Mouse (Mus musculus): ENCODE measurements around the gene Acpp.

DNA sequence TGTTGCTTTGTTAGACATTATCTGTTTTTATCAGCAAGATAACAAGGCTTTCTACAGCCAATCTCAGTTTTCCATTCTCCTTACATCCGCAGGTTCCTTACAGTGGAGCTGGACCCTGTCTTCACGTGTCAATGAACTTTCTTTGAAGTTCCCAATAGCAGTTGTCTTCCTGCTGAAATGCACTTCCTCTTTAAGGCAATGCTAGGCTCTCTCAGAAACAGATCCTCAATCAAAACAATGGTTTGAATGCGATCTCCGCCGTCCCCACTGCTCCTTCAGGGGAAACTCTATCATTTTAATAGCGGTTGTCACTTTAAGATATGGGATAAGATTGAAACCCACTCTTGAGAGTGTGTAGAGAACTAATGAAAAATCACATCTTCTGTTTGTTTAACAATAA lies 52.6 kb downstream of the Acpp start:
- TF ChIP-seq CTCF (IDR thresholded peaks at IDR 0.05; ENCODE audit: low read depth) (no peak), EP300 (IDR thresholded peaks at IDR 0.05; ENCODE audit: low read depth) (no peak)

All from liver, embryonic 14.5 days (tissue).